25 mouse cellular contexts compared by ENCODE assay signal in the genomic region with DNA sequence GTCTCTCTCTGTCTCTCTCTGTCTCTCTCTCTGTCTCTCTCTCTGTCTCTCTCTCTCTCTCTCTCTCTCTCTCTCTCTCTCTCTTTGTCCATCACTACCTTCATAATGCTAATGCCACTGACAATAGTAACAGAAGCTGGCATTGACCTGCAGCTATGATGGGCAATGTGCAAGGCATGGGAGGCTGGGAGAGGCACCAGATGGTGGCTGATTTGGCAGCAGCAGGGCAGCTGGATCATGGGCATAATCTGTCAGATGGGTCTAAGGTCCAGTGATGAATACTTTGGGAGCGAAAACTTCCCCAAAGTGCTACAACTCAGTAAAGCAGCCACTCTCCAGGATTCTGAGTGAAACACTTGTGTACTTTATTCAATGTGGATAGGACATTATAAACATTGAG.
"Had no signal": no experiment of that assay in that cellular context is flagged by ENCODE, and none has a peak within 500 bp of the region (broad histone marks: within the 10 kb centered on the region; RNA-seq: fewer than 3 reads in every experiment).

No protein-coding gene starts in this region.

- H3K4me1 ChIP-seq: heart, embryonic 13.5 days; heart, embryonic 15.5 days; hindbrain, embryonic 13.5 days; kidney, embryonic 15.5 days; limb, embryonic 13.5 days; limb, embryonic 15.5 days; liver, embryonic 12.5 days had no signal

- H3K27ac ChIP-seq: heart, adult 2 months; heart, embryonic 13.5 days; heart, embryonic 15.5 days; hindbrain, embryonic 13.5 days; hindbrain, postnatal 0 days; kidney, embryonic 15.5 days; kidney, postnatal 0 days; limb, embryonic 13.5 days; limb, embryonic 15.5 days; liver, embryonic 12.5 days; liver, embryonic 14.5 days had no signal

- ATAC-seq: hindbrain, postnatal 0 days; intestine, embryonic 16.5 days; liver, embryonic 12.5 days had no signal

- H3K9me3 ChIP-seq: heart, embryonic 13.5 days; heart, embryonic 15.5 days; hindbrain, embryonic 13.5 days; kidney, embryonic 15.5 days; limb, embryonic 13.5 days; limb, embryonic 15.5 days; liver, embryonic 12.5 days had no signal

- DNase-seq: gastrocnemius, postnatal 14 days; gastrocnemius, postnatal 36 days; heart, adult 11 months; heart, adult 2 months; heart, postnatal 14 days; heart, postnatal 36 days; kidney, adult 11 months; kidney, adult 2 months; kidney, adult 9 months; kidney, postnatal 14 days; kidney, postnatal 36 days; layer of hippocampus, adult 9-11 months; layer of hippocampus, postnatal 36 days had no signal

- H3K9ac ChIP-seq: heart, embryonic 13.5 days; heart, embryonic 15.5 days; hindbrain, embryonic 13.5 days; kidney, embryonic 15.5 days; limb, embryonic 13.5 days; limb, embryonic 15.5 days; liver, embryonic 12.5 days; liver, embryonic 14.5 days had no signal

- H3K27me3 ChIP-seq: heart, embryonic 13.5 days; heart, embryonic 15.5 days; hindbrain, embryonic 13.5 days; kidney, embryonic 15.5 days; limb, embryonic 13.5 days; limb, embryonic 15.5 days; liver, embryonic 12.5 days had no signal

- H3K36me3 ChIP-seq: heart, embryonic 13.5 days; heart, embryonic 15.5 days; hindbrain, embryonic 13.5 days; kidney, embryonic 15.5 days; limb, embryonic 13.5 days; limb, embryonic 15.5 days; liver, embryonic 12.5 days had no signal

- H3K4me2 ChIP-seq: heart, embryonic 11.5 days; heart, embryonic 13.5 days; heart, embryonic 15.5 days; hindbrain, embryonic 13.5 days; kidney, embryonic 15.5 days; limb, embryonic 13.5 days; limb, embryonic 15.5 days; liver, embryonic 12.5 days had no signal

- H3K4me3 ChIP-seq: heart, adult 2 months; heart, embryonic 13.5 days; heart, embryonic 15.5 days; hindbrain, embryonic 13.5 days; kidney, embryonic 15.5 days; limb, embryonic 13.5 days; limb, embryonic 15.5 days; liver, embryonic 12.5 days had no signal
